Mouse (Mus musculus) mouse embryonic stem cell (cell line): Measurements from ENCODE around the gene Cyp2j12.
"Not testable (repeated sequence)": the region's sequence is repeated elsewhere in the genome, so short reads cannot be mapped to it uniquely, and the experiment has no call there.

Experiments used
- in situ Hi-C, 2 experiments: fragments of 300-500 bp; cut with MboI; formaldehyde crosslinking; loops; 1 replicate in 1 of 2; 3 replicates in 1 of 2; pipeline ENCODE4 v1.14.3; 2019 to 2020; ENCODE audit warnings: low sequenced_read_pairs in 2 of 2, low pct_unique_long_range_greater_than_20kb in 1 of 2, mixed read lengths in 1 of 2; ENCODE audit not compliant: unreplicated experiment in 1 of 2

Cyp2j12 gene

DNA sequence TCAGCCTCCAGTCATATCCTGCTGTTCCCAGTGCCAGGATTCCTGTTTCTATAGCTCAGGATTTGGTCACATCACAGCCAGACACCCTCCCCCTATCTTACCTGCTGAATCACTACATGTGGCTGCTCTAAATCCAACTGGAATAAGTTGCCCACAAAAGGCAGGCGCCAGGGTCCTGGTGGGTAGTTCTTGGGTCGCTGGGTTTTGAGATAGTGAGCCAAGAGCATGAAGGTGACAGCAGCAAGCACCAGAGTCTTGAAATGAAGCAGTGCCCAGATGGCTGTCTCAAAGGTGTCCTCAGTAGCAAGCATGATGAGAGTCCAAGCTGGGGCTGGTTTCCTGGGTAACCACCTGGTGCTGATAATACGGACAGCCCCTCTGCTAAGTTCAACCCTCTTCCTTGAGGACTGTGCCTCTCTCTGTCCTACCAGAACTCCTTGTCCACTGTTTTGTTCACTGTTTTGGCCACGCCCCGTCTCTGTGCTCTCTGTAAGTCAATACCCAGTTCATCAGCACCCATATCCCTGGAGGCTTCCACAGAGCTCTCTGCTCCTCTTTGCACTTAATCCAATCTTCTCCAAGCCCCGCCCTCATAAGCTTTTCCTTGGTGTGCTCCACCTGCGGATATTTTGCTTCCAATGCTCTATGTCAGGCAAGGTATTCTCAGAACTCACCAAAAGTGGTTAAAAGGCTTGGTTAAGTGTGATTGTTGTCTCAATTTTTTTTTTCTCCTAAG lies at the start of gene Cyp2j12:
TSS of gene Cyp2j12 (minus strand) at position 421 of the 736 bp plus-strand sequence.
- in situ Hi-C loops, result no loop called here

DNA sequence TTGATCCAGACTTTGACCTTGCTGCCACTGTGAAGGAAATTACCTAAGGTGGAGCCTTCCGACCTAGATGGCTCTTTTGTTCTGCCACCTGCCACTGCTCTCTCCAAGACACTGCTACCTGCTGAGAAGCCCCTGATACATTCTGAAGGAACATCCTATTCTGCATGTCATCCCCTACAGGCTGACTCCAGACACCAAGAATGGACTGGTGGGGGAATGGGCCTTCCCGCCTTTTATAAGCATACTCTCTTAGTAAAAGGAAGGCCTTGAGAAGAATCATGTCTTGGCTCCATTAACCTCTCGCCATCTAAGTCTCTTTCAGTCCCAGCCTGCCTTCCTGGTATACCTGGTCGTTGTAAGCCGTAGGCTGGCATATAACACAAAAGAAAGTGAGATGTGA lies 48.4 kb upstream of the Cyp2j12 start:
- in situ Hi-C loops, result not testable (repeated sequence)

DNA sequence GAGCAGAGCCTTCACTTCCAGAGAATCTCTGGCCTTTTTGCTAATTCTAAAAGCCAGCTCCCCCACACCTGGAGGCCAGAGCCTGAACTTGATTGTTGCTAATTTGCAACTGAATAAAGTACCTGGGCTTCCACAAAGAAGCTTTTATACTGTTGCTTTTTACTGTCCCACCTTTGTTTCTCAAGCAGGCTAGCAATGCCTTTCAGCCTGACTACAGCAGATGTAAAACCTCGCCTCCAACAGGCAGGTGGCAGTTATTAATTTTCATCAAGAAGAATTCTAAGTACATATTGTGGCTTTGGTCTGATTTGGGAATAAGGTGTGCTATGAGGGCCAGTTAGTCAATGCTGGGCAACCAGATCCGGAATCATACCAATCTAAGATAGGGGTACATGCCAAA lies 47.7 kb upstream of the Cyp2j12 start:
- in situ Hi-C loops, result not testable (repeated sequence)

DNA sequence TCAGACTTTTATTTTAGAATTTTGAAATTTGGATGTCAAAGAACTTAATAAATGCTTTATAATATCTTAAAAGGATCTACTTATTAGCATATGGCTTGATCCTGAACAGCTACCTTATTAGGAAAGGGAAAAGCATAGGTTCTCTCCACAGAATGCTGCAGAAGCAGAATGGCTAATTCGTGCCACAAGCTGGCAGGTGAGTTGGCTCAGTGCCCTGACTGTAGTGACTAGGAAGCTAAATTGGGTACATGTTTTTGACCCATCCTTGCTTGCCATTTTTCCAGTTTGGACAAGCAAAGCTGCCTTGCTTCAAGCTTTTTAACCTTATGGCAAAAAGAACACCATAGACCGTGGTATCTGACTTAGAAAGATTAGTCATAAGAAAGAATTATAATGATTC lies 47.2 kb upstream of the Cyp2j12 start:
- in situ Hi-C loops, result not testable (repeated sequence)

DNA sequence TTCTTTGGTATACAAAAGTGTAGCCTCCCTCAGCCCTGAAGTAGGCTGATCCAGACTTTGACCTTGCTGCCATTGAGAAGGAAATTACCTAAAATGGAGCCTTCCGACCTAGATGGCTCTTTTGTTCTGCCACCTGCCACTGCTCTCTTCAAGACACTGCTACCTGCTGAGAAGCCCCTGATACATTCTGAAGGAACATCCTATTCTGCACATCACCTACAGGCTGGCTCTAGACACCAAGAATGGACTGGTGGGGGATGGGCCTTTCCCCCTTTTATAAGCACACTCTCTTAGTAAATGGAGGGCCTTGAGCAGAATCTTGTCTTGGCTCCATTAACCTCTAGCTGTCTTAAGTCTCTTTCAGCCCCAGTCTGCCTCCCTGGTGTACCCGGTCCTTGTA lies 43.8 kb upstream of the Cyp2j12 start:
- in situ Hi-C loops, result not testable (repeated sequence)

DNA sequence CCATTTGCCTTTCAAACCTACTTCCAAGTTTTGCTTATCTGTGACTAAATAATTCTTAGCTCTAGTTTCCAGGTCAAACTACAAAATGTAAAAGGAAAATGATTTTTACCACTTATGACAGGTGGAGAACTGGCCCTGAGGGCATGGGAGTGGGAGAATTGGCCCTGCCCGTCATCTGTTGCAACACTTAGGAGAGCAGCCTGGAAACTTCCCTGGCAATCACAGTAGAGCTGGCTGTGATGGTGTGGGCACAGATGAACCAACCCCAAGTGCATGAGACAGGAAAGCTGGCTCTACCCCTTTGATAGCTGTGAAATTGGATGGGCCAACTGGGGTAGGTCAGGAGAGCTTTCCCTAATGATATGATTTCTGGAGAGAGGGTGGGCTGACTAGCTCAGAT lies 21.9 kb upstream of the Cyp2j12 start:
- in situ Hi-C loops, result no loop called here

DNA sequence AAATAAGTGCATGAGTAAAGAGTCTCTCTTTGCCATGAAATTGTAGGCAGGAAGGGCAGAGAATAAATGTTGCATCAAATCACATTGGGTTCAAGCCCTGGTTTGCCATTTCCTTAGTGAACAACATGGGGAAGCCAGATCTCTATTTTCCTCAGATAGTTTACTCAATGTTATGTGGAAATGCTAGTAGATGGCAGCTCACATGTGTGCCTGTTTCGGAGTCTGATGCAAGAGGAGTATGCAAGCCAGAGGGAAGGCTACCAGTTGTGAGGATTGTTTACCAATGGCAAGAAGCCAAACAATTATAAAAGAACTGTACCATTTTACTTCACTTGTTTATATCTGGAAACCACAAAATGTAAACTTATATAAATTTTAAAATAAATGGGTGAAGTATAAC lies 20.6 kb upstream of the Cyp2j12 start:
- in situ Hi-C loops, result no loop called here

DNA sequence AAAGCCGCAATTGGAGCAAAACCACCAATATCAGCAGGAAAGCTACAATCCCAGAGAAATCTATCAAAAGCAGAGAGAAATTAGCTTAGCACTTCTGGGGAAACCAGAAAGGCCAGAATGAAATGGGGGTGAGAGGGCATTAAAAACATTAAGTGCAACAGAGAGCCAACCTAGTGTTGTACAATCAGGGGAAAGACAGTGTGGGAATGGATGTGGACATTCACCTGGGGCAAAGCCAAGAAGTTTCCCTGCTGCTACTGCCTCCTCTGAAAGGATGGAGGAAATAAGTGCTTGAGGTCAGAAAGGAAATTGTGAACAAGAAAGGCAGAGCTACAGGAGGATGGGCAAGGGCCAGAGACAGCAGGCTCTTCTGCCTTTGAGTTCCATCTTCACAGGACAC lies 1.7 kb downstream of the Cyp2j12 start:
- in situ Hi-C loops, result no loop called here

DNA sequence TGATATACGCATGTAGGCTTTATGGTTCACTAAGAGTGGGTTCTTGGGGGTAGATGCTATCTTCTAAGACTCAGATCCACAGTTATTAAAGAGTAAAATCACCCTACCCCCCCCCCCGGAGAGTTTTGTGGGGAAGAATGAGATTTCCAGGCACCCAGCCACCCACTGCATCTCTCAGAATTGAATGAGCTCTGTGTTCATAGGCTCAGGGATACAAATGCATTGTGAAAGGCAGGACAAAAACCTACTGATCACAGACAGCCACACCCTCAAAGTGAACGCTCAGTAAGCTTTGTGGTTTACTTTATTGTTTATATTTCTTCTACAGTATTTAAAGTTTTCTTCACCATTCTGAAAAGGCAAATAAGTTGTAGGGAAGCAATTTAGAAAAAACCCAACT lies 6.7 kb downstream of the Cyp2j12 start:
- in situ Hi-C loops, result no loop called here

DNA sequence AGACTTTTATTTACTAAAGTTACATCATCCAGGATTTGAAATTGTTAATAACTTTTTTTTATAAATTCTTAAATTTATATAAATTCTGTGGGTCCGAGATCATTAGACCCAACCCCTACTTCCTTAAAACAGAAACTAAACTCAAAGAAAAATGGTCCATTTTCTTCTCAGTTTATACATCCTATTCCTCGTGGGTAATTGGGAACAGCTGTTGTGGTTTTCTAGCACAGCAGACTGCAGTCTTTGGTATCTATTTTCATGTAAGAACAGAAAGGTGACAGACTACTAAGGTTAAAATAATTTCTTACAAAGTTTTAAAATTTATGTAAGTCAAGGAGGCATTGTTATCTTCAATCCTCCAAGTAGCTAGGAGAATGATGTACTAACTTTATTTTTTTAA lies 44.1 kb downstream of the Cyp2j12 start:
- in situ Hi-C loops, result no loop called here

DNA sequence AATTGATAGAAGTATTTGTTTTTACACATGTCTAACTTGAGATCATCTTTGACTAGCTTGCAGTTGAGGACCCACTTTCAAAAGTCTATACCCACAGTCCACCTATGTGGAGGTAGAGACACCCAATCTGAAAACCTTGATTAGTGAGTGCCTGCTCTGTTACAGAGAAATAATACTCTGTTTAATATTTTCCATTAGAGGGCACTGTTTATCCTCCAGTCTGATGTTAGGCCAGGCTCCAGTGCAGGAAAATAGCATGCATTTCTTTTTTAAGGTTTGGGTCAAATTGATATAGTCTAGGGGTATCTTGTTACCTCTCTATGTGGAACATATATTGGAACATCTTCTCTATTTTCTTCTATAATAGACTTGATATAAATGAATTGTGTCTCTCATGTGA lies 49.1 kb downstream of the Cyp2j12 start:
- in situ Hi-C loops, result no loop called here

DNA sequence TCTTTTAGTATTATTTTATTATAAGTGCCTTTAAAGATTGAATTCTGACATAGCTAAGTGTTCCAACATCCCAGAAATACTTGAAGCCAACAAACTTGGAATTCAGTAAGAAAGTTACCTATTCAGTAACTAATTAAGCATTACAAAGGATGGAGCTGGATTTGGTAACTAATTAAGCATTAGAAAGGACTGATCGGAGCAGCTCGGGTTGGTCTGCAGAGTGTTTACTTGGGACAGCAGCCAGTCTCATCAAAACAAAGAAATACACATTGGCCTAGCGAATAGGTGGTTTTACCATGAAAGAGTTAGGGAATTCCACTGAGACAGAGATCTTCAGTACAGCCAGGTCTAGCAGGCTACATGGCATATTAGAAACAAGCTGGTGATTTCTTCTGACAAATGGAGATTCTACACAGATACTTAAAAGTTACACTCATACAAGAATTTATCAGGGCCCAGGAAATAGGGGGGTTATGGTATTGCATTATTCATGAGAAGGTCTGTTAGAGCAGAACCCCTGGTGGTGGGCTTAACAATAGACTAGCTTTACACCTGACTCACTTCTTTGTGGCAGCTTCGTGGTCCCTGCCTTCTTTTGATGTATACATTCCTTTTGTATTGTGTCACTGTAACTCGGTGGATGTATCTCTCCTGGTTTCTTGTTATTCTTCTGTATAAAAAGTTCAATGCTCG lies 51.5 kb downstream of the Cyp2j12 start:
- in situ Hi-C loops, result not testable (repeated sequence)

DNA sequence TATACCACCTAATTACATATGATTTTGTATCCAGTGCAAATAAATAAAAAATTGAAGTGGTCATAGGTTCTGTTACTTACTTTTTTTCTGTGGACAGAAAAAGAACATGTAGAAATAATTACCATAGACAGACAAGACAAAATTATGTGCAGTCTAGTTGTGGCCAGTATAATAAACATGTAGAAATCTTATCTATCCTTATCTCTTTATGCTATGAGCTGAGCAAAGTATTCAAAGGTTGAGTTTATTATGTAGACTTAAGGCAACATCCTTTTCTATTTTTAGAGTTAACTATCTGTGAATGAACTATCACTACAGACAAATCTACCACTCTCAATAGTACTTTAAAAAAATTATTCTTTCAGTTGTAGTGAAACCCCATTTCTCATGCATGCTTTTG lies 62.6 kb downstream of the Cyp2j12 start:
- in situ Hi-C loops, result no loop called here

DNA sequence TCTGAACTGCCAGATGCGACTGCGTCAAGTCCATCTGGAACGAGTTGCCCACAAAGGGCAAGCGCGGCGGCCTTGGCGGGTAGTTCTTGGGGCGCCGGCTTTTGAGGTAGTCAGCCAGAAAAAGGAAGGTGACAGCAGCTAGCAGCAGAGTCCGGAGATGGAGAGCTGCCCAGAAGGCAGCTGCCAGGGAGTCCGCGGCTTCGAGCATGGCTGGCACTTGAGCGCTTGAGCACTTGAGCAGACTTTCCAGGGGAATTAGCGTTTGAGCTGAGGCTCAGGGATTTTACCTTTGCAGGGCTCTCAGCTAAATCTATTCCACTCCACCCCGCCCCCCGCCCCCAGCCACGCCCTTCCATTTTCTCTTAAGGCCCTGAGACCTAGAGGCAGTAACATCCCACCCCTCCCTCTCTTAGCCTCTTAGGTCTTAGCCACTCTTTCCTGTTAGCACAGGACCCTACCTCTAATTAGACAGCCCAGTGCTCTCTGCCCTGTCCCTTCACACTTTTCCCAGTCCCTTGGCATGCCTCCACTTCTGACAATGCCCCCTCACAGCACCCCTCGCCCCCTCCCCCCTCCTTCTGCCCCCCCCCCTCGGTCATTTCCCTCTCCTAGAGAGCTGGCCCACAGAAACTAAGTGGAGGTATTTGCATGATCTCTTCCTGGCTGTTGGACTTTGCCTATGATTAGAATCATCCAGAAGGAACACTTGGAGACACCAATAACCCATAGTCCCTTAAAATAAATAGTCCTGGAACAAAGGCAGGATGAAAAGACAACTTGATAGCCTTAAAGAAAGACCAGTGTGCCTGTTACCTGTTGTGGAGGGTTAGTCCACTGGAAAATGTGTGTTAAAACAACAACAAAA lies 63.5 kb downstream of the Cyp2j12 start, which contains the start of gene Cyp2j13:
TSS of gene Cyp2j13 (minus strand) at position 286 of the 865 bp plus-strand sequence.
- in situ Hi-C loops, result no loop called here

DNA sequence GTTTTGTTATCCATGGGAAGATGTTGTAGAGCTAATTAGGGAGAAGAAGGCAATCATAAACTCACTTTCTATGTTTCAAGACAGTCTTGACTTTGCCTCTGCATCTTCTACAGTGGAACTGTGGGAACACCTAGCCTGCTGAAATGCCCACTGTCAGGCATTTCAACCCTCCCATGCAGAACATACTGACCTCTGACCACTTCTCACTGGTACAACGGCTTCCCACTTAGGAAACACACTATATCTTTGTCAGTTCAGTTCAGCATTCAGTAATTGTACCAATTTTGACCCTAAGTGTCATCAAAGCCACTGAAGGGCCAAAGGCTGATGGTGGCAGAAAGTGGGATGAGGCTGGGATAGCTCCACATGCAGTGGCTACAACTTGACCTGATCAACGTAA lies 78.9 kb downstream of the Cyp2j12 start:
- in situ Hi-C loops, result no loop called here

DNA sequence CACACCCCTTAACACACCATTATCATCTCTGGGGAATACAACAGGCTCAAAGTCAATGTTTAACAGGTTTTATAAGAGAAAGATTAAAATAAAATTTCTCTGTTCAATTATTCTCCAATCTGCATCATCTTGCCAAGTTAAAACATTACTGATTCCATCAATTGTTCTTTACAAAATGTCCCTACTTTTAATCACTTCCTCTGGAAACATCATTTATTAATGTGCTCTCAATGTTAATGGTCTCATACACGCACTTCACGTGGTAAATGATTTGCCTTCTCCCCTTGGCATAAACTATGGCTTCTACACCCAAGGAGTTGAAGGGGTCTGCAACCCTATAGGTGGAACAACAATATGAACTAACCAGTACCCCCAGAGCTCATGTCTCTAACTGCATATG lies 80.8 kb downstream of the Cyp2j12 start:
- in situ Hi-C loops, result no loop called here
